Mouse (Mus musculus) heart, adult 8-10 months (tissue): ENCODE measurements around the gene Asb18. TPM values are rescaled to one million over a fixed set of nuclear protein-coding genes. Genes with fewer than 3 reads are reported as not detected.

Experiments used
- DNase-seq: peaks from one replicate; pipeline ENCODE4 v3.0.0; 2022; ENCODE audit warnings: low spot score
- total RNA-seq, 4 experiments: library from RNA; stranded (reverse); gene quantifications; 2 replicates each; pipeline ENCODE4 v1.2.4; 2022

Asb18 gene
- total RNA-seq, 4 experiments from 2014 or later, result 16.3 to 27.3 (median 23.7) TPM

DNA sequence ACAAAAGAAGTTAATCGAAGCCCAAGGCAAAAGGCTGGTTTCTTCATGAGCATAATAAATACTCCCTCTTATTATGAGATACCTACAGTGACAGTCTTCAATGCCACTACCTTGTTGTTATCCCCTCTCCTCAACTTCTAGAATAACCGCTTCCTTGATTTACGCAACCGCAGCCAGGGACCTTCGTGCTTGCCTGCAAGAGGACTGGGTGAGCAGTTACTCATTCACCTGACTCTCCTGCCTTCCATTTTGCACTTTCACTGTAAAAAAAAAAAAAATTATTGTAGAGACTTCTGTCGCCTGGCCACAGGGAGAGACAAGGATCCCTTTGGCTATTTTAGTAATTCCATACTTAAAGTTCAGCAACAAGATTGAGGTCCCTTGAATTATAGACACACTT, 81.4 kb downstream of the Asb18 start:
- no peak for DNase-seq

DNA sequence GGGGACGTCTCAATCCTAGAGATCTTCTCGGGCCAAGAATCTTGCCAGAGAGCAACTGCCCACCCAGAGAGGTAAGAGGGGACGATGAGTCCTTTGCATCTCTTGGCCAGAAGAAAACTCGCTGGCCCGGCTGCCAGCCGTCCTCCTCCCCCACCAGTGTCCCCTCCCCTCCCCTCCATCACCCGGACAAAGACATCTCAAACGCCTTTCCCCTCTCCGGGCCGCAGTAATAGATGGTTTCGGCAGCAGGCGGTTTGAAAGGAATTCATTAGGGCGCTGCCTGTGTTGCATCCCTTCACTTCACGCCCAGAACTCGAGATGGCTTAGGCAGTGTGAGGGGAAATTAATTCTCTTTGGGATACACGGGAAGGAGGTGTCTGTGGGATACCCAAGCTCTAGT, 81.8 kb downstream of the Asb18 start:
- no peak for DNase-seq

DNA sequence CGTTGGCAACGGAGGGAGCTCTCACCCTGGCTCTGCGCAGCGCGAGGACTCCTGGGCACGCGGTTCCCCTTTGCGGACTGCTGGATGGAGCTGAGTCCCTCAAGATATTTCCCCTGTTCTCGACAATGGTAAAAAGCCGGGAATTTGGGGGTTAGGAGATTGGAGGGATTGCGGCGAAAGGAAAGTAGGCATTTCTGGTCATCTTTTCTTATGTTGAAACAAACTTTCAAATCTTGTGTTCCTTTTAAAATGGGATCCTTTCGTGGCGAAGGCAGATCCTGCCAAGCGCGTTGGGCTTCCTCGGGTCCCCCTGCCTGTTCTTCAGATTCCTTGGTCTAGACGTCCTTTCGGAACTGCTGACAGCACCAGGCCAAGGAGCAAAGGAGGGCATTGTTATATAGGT, 82.4 kb downstream of the Asb18 start:
- DNase-seq, result no peak

DNA sequence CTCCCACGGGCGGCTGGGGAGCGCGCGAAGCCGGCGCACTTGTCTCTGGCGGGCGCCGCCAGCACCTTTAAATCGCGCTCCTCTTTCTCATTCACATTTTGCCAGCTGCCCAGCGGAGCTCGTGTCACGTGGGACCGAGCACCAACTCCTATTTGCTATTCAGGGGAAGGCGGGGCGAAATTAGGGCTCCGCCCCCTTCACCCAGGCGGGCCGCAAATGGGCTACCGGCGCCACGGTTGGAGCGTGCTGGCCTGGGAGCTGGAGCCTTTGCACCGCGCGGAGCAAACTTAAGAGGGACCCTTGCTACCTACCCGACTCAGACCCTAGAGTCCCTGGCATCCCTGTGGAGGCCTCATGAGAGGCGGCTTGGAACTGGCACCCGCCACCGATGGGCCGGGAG, 83.3 kb downstream of the Asb18 start, which contains the start of gene Gbx2:
Gene Gbx2 (minus strand): TSS at position 60 of the 400 bp plus-strand sequence.
- no peak for DNase-seq

DNA sequence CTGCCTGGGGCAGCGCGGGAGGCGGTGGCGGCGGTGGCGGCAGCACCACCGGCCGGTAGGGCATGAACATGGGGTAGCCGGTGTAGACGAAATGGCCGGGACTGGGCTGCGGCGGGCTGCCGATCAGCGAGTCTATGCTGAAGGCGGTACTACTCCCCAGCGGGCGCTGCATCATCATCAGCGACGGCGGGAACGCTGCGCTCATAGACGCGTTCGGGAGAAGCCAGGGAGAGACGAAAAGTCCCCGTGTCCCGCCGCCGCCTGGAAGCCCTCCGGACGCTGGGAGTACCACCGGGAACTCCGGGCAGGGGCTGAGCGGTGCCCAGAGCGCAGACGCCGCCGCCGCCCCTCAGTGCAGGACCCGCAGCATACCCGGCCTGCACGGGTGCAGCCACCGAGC, 83.9 kb downstream of the Asb18 start:
- DNase-seq, result no peak

GRCm38 (mm10) chr1:89929721-89930505, 84.6 kb downstream of the Asb18 start:
- DNase-seq, result no peak

- no peak for DNase-seq
These were observed 85.3 kb downstream of the Asb18 start for GRCm38 (mm10) chr1:89929181-89929580.

GRCm38 (mm10) chr1:89928676-89929075, 85.8 kb downstream of the Asb18 start:
- no peak for DNase-seq

DNA sequence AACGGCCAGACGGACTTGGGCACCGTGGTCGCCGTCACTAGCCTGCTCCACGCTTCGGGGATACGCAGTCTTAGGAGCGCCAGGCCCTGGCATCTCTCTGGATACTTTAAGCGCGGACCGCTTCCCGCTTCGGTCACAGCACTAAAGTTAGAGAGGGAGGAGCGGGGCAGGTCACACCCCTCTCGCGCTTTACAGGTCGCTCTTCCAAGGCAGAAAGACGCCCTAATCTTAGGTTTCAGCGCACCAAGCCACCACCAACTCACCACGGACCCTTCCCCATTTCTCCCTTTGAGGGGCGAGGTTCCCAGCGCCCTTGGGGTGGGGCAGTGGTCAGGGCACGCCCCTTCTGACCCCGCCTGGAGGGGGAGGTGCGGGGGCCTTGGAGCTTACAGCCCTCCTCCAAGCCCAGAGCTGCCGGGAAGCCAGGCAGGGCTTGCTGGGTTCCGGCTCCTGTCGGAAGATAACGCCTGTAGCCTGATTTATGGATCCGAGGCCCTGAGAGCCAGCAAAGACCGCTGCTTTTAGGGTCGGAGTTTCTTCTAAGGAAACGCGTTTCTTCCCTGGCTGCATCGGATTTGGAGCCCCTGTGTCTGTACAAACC, 87.3 kb downstream of the Asb18 start:
- no peak for DNase-seq

DNA sequence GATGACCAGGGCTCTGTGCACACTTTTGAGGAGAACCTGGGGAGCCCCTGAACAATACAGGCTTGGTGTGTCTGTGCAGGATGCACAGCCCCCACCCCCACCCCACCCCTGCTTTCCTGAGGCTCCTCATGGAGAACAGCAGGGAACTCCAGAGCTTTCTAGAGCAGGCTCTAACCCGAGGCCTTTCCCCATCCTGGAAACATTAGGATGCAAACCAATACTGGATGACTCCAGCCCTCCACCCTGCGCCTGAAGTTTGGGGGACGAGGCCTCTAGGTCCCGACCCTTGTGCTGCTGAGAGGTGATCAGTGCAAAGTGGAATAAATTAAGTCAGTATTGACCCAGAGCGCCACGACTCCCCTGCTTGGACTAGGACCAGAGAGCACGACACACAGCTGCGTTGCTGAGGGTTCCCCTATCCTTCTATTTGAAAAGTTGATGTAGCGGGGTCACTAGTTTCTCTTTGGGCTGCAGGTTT, 87.8 kb downstream of the Asb18 start:
- no peak for DNase-seq

- DNase-seq, result no peak
These were observed 88.8 kb downstream of the Asb18 start for GRCm38 (mm10) chr1:89925501-89926190.

DNA sequence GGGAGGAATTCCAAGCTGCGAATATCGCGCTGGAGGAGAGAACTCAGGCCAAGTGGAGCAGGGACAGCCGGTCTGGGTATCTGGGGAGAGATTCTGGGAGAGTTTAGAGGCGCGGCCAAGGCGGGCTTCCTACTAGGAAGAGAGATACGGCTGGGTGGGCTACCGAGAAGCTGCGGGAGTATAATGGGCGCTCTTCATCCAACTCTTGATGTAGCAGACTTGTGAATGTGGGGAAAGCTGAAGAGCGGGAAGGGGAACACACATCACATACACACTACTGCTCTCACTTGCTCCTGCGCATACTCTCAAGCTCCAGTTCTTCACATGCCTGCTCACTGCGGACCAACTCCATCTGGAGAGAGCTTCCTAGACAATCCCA, 90.8 kb downstream of the Asb18 start:
- DNase-seq, result no peak

DNA sequence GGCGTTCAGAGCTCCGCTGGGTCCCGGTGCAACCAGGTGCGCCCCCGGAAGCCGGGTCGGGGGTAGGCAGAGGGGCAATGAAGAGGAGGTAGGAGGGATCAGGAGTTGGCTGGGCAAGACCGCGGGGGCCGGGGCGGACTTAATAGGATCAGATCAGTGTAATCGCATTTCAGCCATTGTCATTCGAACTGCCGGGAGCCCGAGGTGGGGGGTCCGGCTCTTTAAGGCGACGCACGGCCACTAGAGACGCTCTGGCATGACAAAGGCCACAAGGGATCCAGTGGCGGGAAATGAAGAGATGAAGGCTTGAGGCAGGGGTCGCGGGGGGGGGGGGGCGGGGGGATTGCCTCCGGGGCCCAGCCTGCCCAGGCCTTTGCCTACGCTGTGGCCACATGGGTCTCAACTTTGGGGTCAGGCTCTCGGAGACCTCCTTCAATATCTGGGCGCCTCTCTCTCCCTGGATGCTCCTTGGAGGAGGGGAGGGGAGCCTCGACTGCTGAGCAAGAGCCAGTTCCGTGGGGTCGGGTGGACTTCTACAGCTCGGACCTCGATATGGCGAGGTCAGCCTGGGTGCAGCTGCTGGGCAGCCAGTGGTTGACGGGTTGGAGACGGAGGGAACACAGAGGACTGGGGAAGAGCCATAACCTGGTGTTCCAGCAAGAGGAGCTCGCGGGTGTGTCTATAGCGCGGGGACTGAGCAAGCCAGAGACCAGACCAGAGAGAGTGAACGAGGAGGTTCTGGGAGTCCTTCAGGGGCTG, 91.4 kb downstream of the Asb18 start:
- no peak for DNase-seq

- no peak for DNase-seq
These were observed 92.2 kb downstream of the Asb18 start for GRCm38 (mm10) chr1:89922282-89922681.

DNA sequence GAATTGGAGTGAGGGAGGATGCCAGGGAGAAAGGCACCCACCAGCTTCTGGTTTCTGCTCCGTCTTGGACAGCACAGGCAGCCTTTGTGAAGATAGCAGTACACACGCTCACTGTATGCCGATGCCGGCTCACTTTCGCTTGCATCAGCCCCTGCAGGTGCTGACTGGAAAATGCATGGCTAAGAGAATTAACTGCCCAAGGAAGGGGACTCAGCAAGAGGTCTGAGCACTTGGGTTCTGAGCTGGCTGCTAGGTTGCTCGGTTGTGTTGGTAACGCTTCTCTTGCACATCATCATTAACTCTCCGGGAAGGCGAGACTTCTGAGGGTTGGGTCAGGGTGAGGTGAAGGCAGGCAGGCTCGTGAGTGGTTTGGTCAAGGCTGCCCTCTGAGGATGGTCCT, 92.7 kb downstream of the Asb18 start:
- no peak for DNase-seq

DNA sequence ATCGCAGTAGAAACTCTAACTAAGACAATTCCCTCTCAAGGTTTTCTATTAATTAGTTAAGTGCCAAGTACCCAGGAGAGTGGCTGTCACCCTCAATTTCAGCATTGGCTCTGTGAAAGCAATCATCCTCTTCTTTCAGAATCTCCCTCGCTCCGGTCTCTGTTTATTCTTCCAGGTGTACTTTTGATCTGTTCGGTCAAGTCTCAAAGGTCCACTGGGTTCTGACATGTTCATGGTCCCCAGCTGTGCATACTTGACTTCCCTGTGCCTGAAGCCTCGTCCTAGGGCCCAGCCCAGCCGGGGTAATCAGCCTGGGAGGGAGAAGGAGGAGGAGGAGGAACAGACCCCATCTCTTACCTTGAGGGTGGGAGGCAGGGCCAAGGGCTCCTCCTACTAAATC, 95.3 kb downstream of the Asb18 start:
- no peak for DNase-seq

- no peak for DNase-seq
These were observed 96.4 kb downstream of the Asb18 start for GRCm38 (mm10) chr1:89918111-89918510.

DNA sequence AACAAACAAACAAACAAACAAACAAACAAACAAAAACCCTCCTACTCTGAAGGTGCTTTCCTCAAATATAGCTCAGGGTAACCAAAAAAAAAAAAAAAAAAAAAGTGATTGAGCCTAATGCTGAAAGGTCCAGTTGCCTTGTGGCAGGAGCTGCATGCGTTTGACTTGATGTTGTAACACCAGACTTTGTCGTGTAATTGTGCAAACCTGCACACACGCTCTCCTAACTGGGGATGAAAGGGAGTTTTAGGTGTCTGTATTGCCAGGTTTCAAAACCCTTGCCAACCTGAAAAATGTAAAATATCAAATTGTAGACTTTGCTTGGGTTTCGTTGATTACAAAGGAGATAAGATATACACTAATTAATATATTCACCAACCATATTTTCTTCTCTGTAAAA, 100.9 kb downstream of the Asb18 start:
- DNase-seq, result no peak

DNA sequence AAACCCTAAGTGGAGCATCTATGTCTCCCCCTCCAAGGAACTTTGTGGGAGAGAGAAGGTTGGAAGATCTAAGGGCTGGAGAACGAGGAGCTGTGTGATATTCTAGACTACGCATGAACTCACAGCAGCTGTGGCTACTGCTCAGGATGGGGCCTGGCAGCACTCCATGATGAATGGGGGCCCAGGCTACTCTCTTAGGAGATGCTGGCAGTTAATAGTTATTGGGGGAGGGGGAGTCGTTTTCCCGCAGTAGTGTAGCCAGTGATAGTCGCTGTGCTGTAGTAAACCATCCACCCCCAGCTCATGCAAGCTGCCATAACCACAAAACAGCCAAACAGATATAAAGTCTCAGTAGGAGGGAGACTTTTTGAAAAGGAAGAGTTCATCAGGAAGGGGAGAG, 102.1 kb downstream of the Asb18 start:
- no peak for DNase-seq

DNA sequence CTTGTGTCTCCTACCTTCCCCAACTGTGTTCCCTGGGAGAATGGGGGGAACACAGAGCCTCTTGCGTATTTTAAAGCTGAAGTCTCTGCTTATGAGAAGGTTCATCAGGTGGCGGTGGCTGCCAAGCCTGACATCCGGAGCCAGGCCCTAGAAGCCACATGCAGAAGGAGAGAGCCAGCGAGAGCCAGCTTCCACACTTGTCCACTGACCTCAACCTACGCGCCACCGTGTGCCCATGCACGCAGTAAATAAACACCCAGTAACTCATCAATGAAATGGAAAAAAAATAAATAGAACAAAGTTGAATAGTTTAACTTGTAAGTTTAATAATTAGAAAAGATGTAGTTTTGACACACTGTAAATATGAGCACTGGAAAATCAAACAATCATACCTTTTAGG, 104.7 kb downstream of the Asb18 start:
- DNase-seq, result no peak

DNA sequence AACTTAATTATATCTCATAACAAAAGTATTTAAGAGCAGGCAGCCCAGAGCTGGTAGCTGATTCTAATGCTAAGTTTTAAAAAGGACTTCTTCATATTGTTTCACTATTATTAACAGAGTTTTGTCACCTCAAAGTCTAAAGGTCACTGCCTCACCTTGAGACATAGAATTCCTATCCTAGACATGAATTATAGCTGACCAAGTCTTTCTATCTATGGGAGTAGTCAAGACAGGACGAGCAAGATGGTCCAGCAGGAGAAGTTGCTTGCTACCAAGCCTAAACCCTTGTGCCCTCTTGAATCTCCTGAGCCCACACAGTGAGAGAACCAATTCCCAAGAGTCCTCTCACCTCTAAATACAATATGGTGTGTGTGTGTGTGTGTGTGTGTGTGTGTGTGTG, 111.8 kb downstream of the Asb18 start:
- no peak for DNase-seq

GRCm38 (mm10) chr1:89902236-89902635, 112.2 kb downstream of the Asb18 start:
- no peak for DNase-seq
